Mouse (Mus musculus): ENCODE data around the gene Cab39l.

Cab39l gene

GRCm38 (mm10) chr14:59604002-59604645 is 163.4 kb downstream of the Cab39l start:
- CTCF ChIA-PET: interaction anchor here (0.6 to 1.7 kb wide), 17 partner anchors 9 to 1104 kb away, joined by 3 to 7 read pairs (median 3); no protein-coding TSS in a partner anchor

GRCm38 (mm10) chr14:59605671-59606353 is 165.0 kb downstream of the Cab39l start:
- CTCF ChIA-PET: interaction anchor here (0.5 to 2.6 kb wide), 26 partner anchors 9 to 998 kb away, joined by 3 to 11 read pairs (median 3); partner anchors contain the start of gene Shisa2 (in 1 of the 4)
- POLR2A ChIA-PET: interaction anchor here in 1 of 4 experiments (1.3 kb wide), 2 partner anchors 13 to 19 kb away, joined by 3 to 4 read pairs; no protein-coding TSS in a partner anchor

More at GRCm38 (mm10) chr14:59604002-59604645, 163.4 kb downstream of the Cab39l start:
- POLR2A ChIA-PET: interaction anchor here in 2 of 4 experiments (0.7 to 1.4 kb wide), 2 partner anchors 9 to 57 kb away, joined by 3 read pairs; no protein-coding TSS in a partner anchor

- CTCF ChIA-PET: interaction anchor here (0.6 to 2.6 kb wide), 8 partner anchors 11 to 920 kb away, joined by 3 to 11 read pairs (median 4); partner anchors contain the start of gene Shisa2 (in 1 of the 4)
Measured at GRCm38 (mm10) chr14:59607021-59607420, 166.2 kb downstream of the Cab39l start.

GRCm38 (mm10) chr14:59612920-59613625 is 172.3 kb downstream of the Cab39l start:
- ChIA-PET POLR2A (interaction anchor here (0.6 to 3.4 kb wide), 8 partner anchors 11 to 400 kb away, joined by 3 to 14 read pairs (median 5); partner anchors contain the start of genes Cdadc1 (in 1 of the 4) and Shisa2 (in 1 of the 4)), CTCF (interaction anchor here (0.6 to 2.3 kb wide), 54 partner anchors 8 to 1147 kb away, joined by 3 to 20 read pairs (median 4); partner anchors contain the start of genes Shisa2 (in 3 of the 4) and Cdadc1 (in 2 of the 4))

More at GRCm38 (mm10) chr14:59607021-59607420, 166.2 kb downstream of the Cab39l start:
- POLR2A ChIA-PET: interaction anchor here in 1 of 4 experiments (0.7 kb wide), 3 partner anchors 206 to 1809 kb away, joined by 3 to 7 read pairs (median 3); no protein-coding TSS in a partner anchor

GRCm38 (mm10) chr14:59614149-59614548 is 173.4 kb downstream of the Cab39l start:
- ChIA-PET CTCF (interaction anchor here in 2 of 4 experiments (1.2 to 2.3 kb wide), 5 partner anchors 11 to 403 kb away, joined by 3 to 12 read pairs (median 4); partner anchors contain the start of gene Shisa2 (in 2 of the 2)), POLR2A (interaction anchor here in 2 of 4 experiments (1.0 to 3.4 kb wide), 3 partner anchors 10 to 13 kb away, joined by 3 to 14 read pairs (median 5); partner anchors contain the start of gene Shisa2 (in 2 of the 2))

- ChIA-PET CTCF (interaction anchor here in 3 of 4 experiments (0.5 to 1.2 kb wide), 6 partner anchors 9 to 285 kb away, joined by 3 to 5 read pairs (median 3); partner anchors contain the start of genes Cdadc1 (in 1 of the 3) and Shisa2 (in 1 of the 3)), POLR2A (interaction anchor here in 2 of 4 experiments (1.1 to 1.2 kb wide), 2 partner anchors 8 to 9 kb away, joined by 4 to 7 read pairs; partner anchors contain the start of gene Shisa2 (in 2 of the 2))
Measured at GRCm38 (mm10) chr14:59616802-59617201, 176.0 kb downstream of the Cab39l start.

GRCm38 (mm10) chr14:59624326-59624885 is 183.6 kb downstream of the Cab39l start:
- POLR2A ChIA-PET: interaction anchor here in 3 of 4 experiments (0.6 to 2.4 kb wide), 11 partner anchors 8 to 420 kb away, joined by 3 to 14 read pairs (median 4); partner anchors contain the start of gene Cdadc1 (in 1 of the 3)
- CTCF ChIA-PET: interaction anchor here in 2 of 4 experiments (1.0 to 2.5 kb wide), 4 partner anchors 11 to 19 kb away, joined by 4 to 13 read pairs (median 5); no protein-coding TSS in a partner anchor

GRCm38 (mm10) chr14:59625158-59625805 is 184.5 kb downstream of the Cab39l start, which contains the start of gene Shisa2:
Shisa2 (plus strand) TSS chr14:59625308.
- POLR2A ChIA-PET: interaction anchor here in 3 of 4 experiments (0.6 to 2.4 kb wide), 10 partner anchors 9 to 789 kb away, joined by 3 to 14 read pairs (median 5); partner anchors contain the start of genes Cdadc1 (in 1 of the 3) and Rcbtb1 (in 1 of the 3)
- CTCF ChIA-PET: interaction anchor here in 3 of 4 experiments (0.5 to 2.5 kb wide), 7 partner anchors 9 to 336 kb away, joined by 3 to 13 read pairs (median 4); no protein-coding TSS in a partner anchor

- POLR2A ChIA-PET: interaction anchor here in 2 of 4 experiments (0.6 to 2.4 kb wide), 11 partner anchors 9 to 1098 kb away, joined by 3 to 14 read pairs (median 5); partner anchors contain the start of genes Cdadc1 (in 1 of the 2) and Rcbtb1 (in 1 of the 2)
- CTCF ChIA-PET: interaction anchor here in 3 of 4 experiments (0.5 to 2.5 kb wide), 7 partner anchors 10 to 335 kb away, joined by 3 to 13 read pairs (median 4); no protein-coding TSS in a partner anchor
Measured at GRCm38 (mm10) chr14:59625806-59626364, 185.1 kb downstream of the Cab39l start.

- ChIA-PET POLR2A (interaction anchor here in 3 of 4 experiments (0.6 to 1.7 kb wide), 7 partner anchors 13 to 1352 kb away, joined by 3 to 6 read pairs (median 3); partner anchors contain the start of gene Rcbtb1 (in 1 of the 3)), CTCF (interaction anchor here in 3 of 4 experiments (0.5 to 2.5 kb wide), 4 partner anchors 13 to 805 kb away, joined by 3 to 13 read pairs (median 3); no protein-coding TSS in a partner anchor)
Measured at GRCm38 (mm10) chr14:59626711-59627110, 185.9 kb downstream of the Cab39l start.

GRCm38 (mm10) chr14:59627142-59627680 is 186.4 kb downstream of the Cab39l start:
- CTCF ChIA-PET: interaction anchor here in 3 of 4 experiments (0.6 to 2.5 kb wide), 4 partner anchors 14 to 806 kb away, joined by 3 to 13 read pairs (median 3); no protein-coding TSS in a partner anchor
- POLR2A ChIA-PET: interaction anchor here in 3 of 4 experiments (0.6 to 1.5 kb wide), 5 partner anchors 13 to 1352 kb away, joined by 3 read pairs; no protein-coding TSS in a partner anchor

- CTCF ChIA-PET: interaction anchor here in 1 of 4 experiments (0.6 kb wide), 1 partner anchor 315 kb away, joined by 3 read pairs; no protein-coding TSS in a partner anchor
- POLR2A ChIA-PET: interaction anchor here in 1 of 4 experiments (1.1 kb wide), 1 partner anchor 14 kb away, joined by 3 read pairs; no protein-coding TSS in a partner anchor
Measured at GRCm38 (mm10) chr14:59627823-59628222, 187.1 kb downstream of the Cab39l start.

- CTCF ChIA-PET: no interaction called here
Measured at GRCm38 (mm10) chr14:59629308-59629707, 188.5 kb downstream of the Cab39l start.

GRCm38 (mm10) chr14:59630096-59630495 is 189.3 kb downstream of the Cab39l start:
- POLR2A ChIA-PET: no interaction called here

More at GRCm38 (mm10) chr14:59629308-59629707, 188.5 kb downstream of the Cab39l start:
- POLR2A ChIA-PET: no interaction called here

GRCm38 (mm10) chr14:59632067-59632466 is 191.3 kb downstream of the Cab39l start:
- CTCF ChIA-PET: interaction anchor here in 2 of 4 experiments (0.6 kb wide), 2 partner anchors 189 to 311 kb away, joined by 3 to 13 read pairs; no protein-coding TSS in a partner anchor
- POLR2A ChIA-PET: no interaction called here

More at GRCm38 (mm10) chr14:59630096-59630495, 189.3 kb downstream of the Cab39l start:
- CTCF ChIA-PET: no interaction called here

Measured in embryonic stem cell, embryonic (primary cell).